Mouse (Mus musculus) forebrain, embryonic 16.5 days (tissue): ENCODE data around the gene Alg1. TPM values are rescaled to one million over a fixed set of nuclear protein-coding genes. Genes with fewer than 3 reads are reported as not detected.

ENCODE experiments used
- ATAC-seq: fragments of 200-750 bp; cut with Nextera tagmentation; 2 replicates; pipeline ENCODE4 v1.8.0; 2017; ENCODE audit warnings: mild to moderate bottlenecking, moderate library complexity
- H3K27ac ChIP-seq: fragments of 300-500 bp; sonication (generic); 2 replicates; pipeline ENCODE4 v1.5.1; 2014; ENCODE audit warnings: low read length, control low read depth
- H3K27me3 ChIP-seq: fragments of 300-500 bp; sonication (generic); replicated peaks from 2 replicates; pipeline ENCODE4 v1.6.1; 2014; ENCODE audit warnings: low read length; ENCODE audit not compliant: control insufficient read depth, insufficient read depth
- H3K36me3 ChIP-seq: fragments of 300-500 bp; sonication (generic); 2 replicates; pipeline ENCODE4 v1.6.1; 2014; ENCODE audit not compliant: control insufficient read depth, insufficient read depth
- H3K4me1 ChIP-seq: fragments of 300-500 bp; sonication (generic); replicated peaks from 2 replicates; pipeline ENCODE4 v1.6.1; 2014; ENCODE audit warnings: low read length; ENCODE audit not compliant: control insufficient read depth, insufficient read depth
- H3K4me2 ChIP-seq: fragments of 300-500 bp; sonication (generic); 2 replicates; pipeline ENCODE4 v1.6.1; 2014; ENCODE audit warnings: mild to moderate bottlenecking, low read length, control low read depth
- H3K4me3 ChIP-seq: fragments of 300-500 bp; sonication (generic); replicated peaks from 2 replicates; pipeline ENCODE4 v1.5.1; 2014; ENCODE audit warnings: mild to moderate bottlenecking, low read length, control low read depth
- H3K9ac ChIP-seq: fragments of 300-500 bp; sonication (generic); replicated peaks from 2 replicates; pipeline ENCODE4 v1.6.1; 2014; ENCODE audit warnings: low read depth, low read length, control low read depth
- H3K9me3 ChIP-seq: fragments of 300-500 bp; sonication (generic); 2 replicates; pipeline ENCODE4 v1.6.1; 2016; ENCODE audit warnings: low read length; ENCODE audit not compliant: control insufficient read depth
- WGBS: fragments of 180-500 bp; shearing (Covaris S2); extraction: QIAGEN DNeasy Blood & Tissue Kit; methylation state at CpG from one replicate; pipeline ENCODE4 v1.1.7; 2014; 5-methylcytosine and 5-hydroxymethylcytosine counted together
- polyA plus RNA-seq: library from polyadenylated mRNA; unstranded; fragments of >200 nt; fragmentation: Nextera tagmentation; extraction: Ambion mirVana; gene quantifications from 2 replicates; pipeline ENCODE4 v1.2.1, GENCODE M21; 2015

Alg1 gene
- polyA plus RNA-seq, 1 experiment from 2014 or later, result 42.6 TPM

GRCm38 (mm10) chr16:5205431-5205970 lies 27.9 kb upstream of the Alg1 start:
- WGBS, result 91% methylated on average over 5 of the region's 5 CpGs
- Histone ChIP-seq H3K36me3 (no peaks in the 10 kb centered on the region), H3K4me2 (no peak overlapping the region), H3K4me3 (no peak overlapping the region), H3K4me1 (peaks cover 13% of the 10 kb centered on the region), H3K9ac (no peak overlapping the region), H3K27ac (no peak overlapping the region), H3K27me3 (no peaks in the 10 kb centered on the region), H3K9me3 (no peaks in the 10 kb centered on the region)
- ATAC-seq, result no peak

DNA sequence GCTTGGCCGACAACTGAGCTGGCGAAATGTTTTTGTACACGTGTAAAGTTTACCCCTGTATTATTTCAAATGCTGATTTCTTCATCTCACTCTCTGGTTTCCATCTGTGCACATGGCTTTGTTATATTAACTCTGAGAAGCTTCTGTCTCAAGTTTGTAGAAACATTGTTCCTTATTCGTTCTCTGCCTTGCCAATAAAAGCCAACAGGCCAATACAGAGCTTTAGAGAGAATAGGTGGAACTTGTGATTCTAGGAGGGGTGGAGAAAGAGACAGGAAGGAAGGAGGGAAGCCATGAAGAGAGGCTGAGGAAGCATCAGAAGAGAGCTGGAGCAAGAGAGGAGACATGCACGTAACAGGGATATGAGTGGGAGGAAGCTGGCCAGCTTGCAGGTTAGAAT lies 27.4 kb upstream of the Alg1 start:
- H3K27ac ChIP-seq, result no peak overlapping the region
- H3K36me3 ChIP-seq, result no peaks in the 10 kb centered on the region
- H3K9ac ChIP-seq, result no peak overlapping the region
- peaks cover 13% of the 10 kb centered on the region for H3K4me1 ChIP-seq
- no peak for ATAC-seq
- no peaks in the 10 kb centered on the region for H3K9me3 ChIP-seq
- no peaks in the 10 kb centered on the region for H3K27me3 ChIP-seq
- 74% methylated on average over 5 of the region's 5 CpGs for WGBS
- no peak overlapping the region for H3K4me3 ChIP-seq
- H3K4me2 ChIP-seq, result no peak overlapping the region

DNA sequence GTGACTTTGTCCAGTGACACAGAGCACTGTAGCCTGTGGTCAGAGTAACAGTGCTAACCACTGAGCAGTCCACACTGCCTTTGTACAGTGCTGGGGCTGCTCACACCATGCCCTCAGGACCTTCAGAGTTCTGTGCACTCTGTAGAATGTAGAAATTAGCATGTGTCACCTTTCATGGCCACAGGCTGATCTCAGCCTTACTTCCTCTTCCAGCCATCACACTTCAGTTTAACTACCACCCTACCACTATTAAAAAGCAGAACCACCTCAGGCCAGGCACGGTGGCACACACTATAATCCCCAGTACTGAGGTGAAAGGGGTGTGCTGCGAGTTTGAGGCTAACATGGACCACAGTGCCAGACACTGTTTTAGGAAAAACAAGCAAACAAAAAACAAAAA lies 23.1 kb upstream of the Alg1 start:
- Histone ChIP-seq H3K27me3 (no peaks in the 10 kb centered on the region), H3K36me3 (no peaks in the 10 kb centered on the region), H3K4me1 (no peaks in the 10 kb centered on the region), H3K4me2 (no peak overlapping the region), H3K4me3 (no peak overlapping the region), H3K9ac (no peak overlapping the region), H3K27ac (no peak overlapping the region), H3K9me3 (no peaks in the 10 kb centered on the region)
- WGBS, result 71% methylated on average over 2 of the region's 2 CpGs
- no peak for ATAC-seq

DNA sequence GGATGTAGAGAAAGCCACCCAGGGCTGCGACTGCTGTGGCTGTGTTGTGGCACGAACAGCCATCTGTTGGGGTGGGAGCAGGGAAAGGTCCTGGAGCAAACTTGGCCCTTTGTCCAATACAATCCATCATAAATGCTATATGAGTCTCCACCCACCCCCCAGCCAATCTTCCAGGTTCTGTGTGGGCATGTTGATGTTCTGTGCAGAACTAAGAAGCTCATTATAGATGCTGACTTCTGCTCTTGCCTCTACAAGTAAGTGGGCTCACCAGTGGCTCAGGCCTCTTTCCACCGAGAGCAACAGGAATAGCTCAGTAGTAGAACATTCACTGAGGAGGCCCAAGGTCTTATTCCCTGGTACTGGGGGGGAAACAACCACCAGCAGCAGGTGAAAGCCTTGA lies 21.3 kb upstream of the Alg1 start:
- ATAC-seq, result no peak
- Histone ChIP-seq H3K36me3 (no peaks in the 10 kb centered on the region), H3K4me2 (no peak overlapping the region), H3K9me3 (no peaks in the 10 kb centered on the region), H3K27ac (no peak overlapping the region), H3K9ac (no peak overlapping the region), H3K4me3 (no peak overlapping the region), H3K4me1 (no peaks in the 10 kb centered on the region), H3K27me3 (no peaks in the 10 kb centered on the region)
- 77% methylated on average over 3 of the region's 3 CpGs for WGBS

DNA sequence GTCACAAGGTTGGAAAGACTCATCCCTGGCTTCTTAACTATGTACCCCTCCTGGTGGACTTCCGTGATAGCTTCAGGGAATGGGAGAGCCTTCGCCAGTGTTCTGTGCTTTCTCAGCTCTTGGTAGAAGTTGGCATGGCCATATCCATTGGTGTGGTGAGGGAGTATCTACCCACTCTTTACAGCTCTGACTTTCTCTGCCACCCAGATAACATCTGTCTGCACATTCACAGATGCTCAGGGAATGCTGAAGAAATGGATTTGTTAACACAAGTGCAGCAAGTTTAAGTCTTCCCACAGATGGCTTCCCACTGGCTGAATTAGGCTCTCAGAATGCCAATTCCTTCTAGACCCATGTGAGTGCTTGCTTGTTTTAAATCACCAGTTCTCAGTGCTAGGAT lies 19.3 kb upstream of the Alg1 start:
- no peak for ATAC-seq
- no peak overlapping the region for H3K9ac ChIP-seq
- 93% methylated on average over 2 of the region's 2 CpGs for WGBS

GRCm38 (mm10) chr16:5216686-5217085 lies 16.7 kb upstream of the Alg1 start:
- Histone ChIP-seq H3K9me3 (no peaks in the 10 kb centered on the region), H3K36me3 (no peaks in the 10 kb centered on the region), H3K4me1 (no peaks in the 10 kb centered on the region), H3K9ac (no peak overlapping the region), H3K27me3 (no peaks in the 10 kb centered on the region; the same call in 1 of the 2 replicates), H3K27ac (no peak overlapping the region), H3K4me2 (no peak overlapping the region), H3K4me3 (no peak overlapping the region)
- 77% methylated on average over 6 of the region's 6 CpGs for WGBS
- no peak for ATAC-seq

More for the DNA sequence above, 19.3 kb upstream of the Alg1 start:
- no peaks in the 10 kb centered on the region for H3K9me3 ChIP-seq
- H3K4me1 ChIP-seq, result no peaks in the 10 kb centered on the region
- no peak overlapping the region for H3K27ac ChIP-seq
- no peaks in the 10 kb centered on the region for H3K27me3 ChIP-seq
- H3K4me3 ChIP-seq, result no peak overlapping the region
- H3K36me3 ChIP-seq, result no peaks in the 10 kb centered on the region
- H3K4me2 ChIP-seq, result no peak overlapping the region

DNA sequence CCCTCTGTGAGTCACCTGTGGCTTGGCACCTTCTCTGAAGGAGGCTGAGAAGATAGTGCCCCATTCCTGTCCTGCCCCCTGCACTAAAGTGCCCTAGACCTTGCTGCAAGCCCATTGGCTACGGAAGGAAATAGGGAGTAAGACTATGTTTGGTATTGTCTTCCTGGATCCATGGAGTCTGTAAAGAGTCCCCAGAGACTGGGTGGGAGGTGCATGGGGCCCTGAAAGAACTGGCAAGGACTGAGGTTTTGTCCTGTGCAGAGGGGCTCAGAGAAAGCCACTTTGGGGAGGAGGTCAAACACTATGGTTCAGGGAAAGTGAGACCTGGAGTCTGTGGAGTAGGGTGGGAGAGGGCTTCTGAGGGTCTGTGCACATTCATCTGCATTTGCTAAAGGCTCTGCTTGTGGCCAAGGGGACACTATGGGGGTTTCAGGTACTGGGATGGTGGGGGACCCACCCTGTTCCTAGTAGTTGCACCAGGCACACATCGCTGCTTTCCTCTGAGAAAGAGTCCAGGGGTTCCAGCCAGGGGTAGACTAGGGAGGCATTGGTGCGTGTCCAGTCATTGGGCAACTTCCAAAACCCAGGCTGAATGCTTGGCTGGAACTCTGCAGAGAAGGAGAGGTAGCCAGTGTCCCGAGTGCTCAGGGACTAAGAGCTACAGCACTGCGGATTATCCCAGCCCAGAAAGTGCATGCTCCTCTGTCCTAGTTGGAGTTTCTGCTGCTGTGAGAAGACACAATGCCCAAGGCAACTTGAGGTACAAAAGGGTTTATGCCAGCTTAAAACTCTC lies 15.9 kb upstream of the Alg1 start:
- Histone ChIP-seq H3K4me3 (no peak overlapping the region), H3K27me3 (no peaks in the 10 kb centered on the region; the same call in 1 of the 2 replicates), H3K36me3 (no peaks in the 10 kb centered on the region), H3K4me1 (no peaks in the 10 kb centered on the region), H3K4me2 (no peak overlapping the region), H3K9ac (no peak overlapping the region), H3K27ac (no peak overlapping the region), H3K9me3 (no peaks in the 10 kb centered on the region)
- 60% methylated on average over 5 of the region's 5 CpGs for WGBS
- ATAC-seq, result no peak

GRCm38 (mm10) chr16:5221403-5221802 lies 12.0 kb upstream of the Alg1 start:
- Histone ChIP-seq H3K9me3 (no peaks in the 10 kb centered on the region), H3K4me1 (no peaks in the 10 kb centered on the region), H3K36me3 (no peaks in the 10 kb centered on the region), H3K27ac (no peak overlapping the region), H3K9ac (no peak overlapping the region), H3K4me2 (no peak overlapping the region), H3K27me3 (no peaks in the 10 kb centered on the region; the same call in 1 of the 2 replicates), H3K4me3 (no peak overlapping the region)
- 45% methylated on average over 4 of the region's 4 CpGs for WGBS
- ATAC-seq, result no peak

DNA sequence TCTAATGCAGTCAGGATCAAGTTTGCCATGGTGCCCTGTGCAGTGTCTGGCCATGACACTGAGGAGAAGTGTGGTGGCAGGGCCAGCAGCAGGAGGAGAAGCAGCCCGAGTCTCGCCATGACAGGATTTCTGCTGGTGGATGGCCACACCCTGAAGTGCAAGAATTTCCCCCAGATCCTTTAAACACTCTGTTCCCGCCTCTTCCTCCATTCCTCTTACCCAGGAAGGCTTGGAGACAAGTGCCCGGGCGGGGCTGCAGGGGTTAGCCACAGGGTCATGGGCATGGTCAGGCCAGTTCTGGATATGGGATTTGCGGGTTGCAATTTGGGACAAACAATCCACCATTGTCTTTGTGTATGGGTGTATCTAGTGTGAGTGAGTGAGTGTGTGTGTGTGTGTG lies 11.3 kb upstream of the Alg1 start, which contains the start of gene AU021092:
TSS of gene AU021092 (minus strand) at position 160 of the 400 bp plus-strand sequence.
- Histone ChIP-seq H3K27me3 (no peaks in the 10 kb centered on the region; the same call in 1 of the 2 replicates), H3K27ac (no peak within 1 kb of the TSS), H3K4me3 (no peak within 1 kb of the TSS), H3K9ac (no peak within 1 kb of the TSS), H3K36me3 (no peaks in the 10 kb centered on the region), H3K9me3 (no peaks in the 10 kb centered on the region), H3K4me1 (no peaks in the 10 kb centered on the region), H3K4me2 (no peak within 1 kb of the TSS)
- WGBS, result 77% methylated on average over 6 of the region's 6 CpGs
- no peak for ATAC-seq
